In genomic region chr16:24910834-24911233, GRCm38 (mm10) we compare ENCODE assay signal across 10 mouse cellular contexts.
DNase-seq lines count a peak whose midpoint lies in the region; ATAC-seq and TF ChIP-seq lines count a peak whose summit lies in the region.
"Had no signal": no experiment of that assay in that cellular context is flagged by ENCODE, and none has a peak within 500 bp of the region (broad histone marks: within the 10 kb centered on the region; RNA-seq: fewer than 3 reads in every experiment).

No protein-coding gene starts in this region.

- no peak overlapping the region for H3K4me3 ChIP-seq in kidney, postnatal 0 days (replicated peaks; ENCODE audit: low read depth, low read length)
- H3K4me3 ChIP-seq: liver, embryonic 13.5 days had no signal

- no peak for ATAC-seq in kidney, postnatal 0 days (replicated peaks; ENCODE audit: low FRiP score, low read depth)
- ATAC-seq: hindbrain, embryonic 16.5 days had no signal

- DNase-seq in kidney, postnatal 0 days (ENCODE audit: low spot score): peak; percentile 61
- DNase-seq in kidney, adult 18-20 months: no peak
- DNase-seq in 3134 (ENCODE audit: extremely low read depth, insufficient read length, low spot score): peak; percentile 46
- DNase-seq in 416B (ENCODE audit: low read depth): peak; percentile 64
- DNase-seq in induced T-regulatory cell, adult 2 months (ENCODE audit: low read depth): peak; percentile 73
- no peak for DNase-seq in c-Kit-positive CD71-positive TER-119-positive erythroid progenitor cells, embryonic 14.5 days (ENCODE audit: low spot score)
- no peak for DNase-seq in frontal cortex, postnatal 36 days (ENCODE audit: low spot score in 2 of 2)
- DNase-seq: liver, embryonic 13.5 days; right cerebral cortex, postnatal 4 days had no signal

- no peaks in the 10 kb centered on the region for H3K4me1 ChIP-seq in kidney, postnatal 0 days (replicated peaks; ENCODE audit: insufficient read depth, low read length)
- H3K4me1 ChIP-seq: liver, embryonic 13.5 days had no signal

- no peak overlapping the region for H3K4me2 ChIP-seq in kidney, postnatal 0 days (ENCODE audit: low read length)
- H3K4me2 ChIP-seq: liver, embryonic 13.5 days had no signal

- H3K9me3 ChIP-seq in kidney, postnatal 0 days (replicated peaks; ENCODE audit: low read length): no peaks in the 10 kb centered on the region
- H3K9me3 ChIP-seq: liver, embryonic 13.5 days had no signal

- no peaks in the 10 kb centered on the region for H3K27me3 ChIP-seq in kidney, postnatal 0 days (ENCODE audit: insufficient read depth, low read length)
- H3K27me3 ChIP-seq: liver, embryonic 13.5 days had no signal

- no peaks in the 10 kb centered on the region for H3K36me3 ChIP-seq in kidney, postnatal 0 days (ENCODE audit: insufficient read depth, low read length)
- H3K36me3 ChIP-seq: liver, embryonic 13.5 days had no signal

- 42% methylated on average over 3 of the region's 3 CpGs for WGBS in kidney, postnatal 0 days

- no peak overlapping the region for H3K9ac ChIP-seq in kidney, postnatal 0 days (ENCODE audit: low read depth, low read length)
- H3K9ac ChIP-seq: liver, embryonic 13.5 days had no signal

- H3K27ac ChIP-seq in kidney, postnatal 0 days: no peak overlapping the region
- H3K27ac ChIP-seq: liver, embryonic 13.5 days had no signal

- peak; percentile 50 for TF ChIP-seq CTCF in kidney, postnatal 0 days (IDR thresholded peaks at IDR 0.05; ENCODE audit: low read depth)

Comparison
In these comparisons a context has a peak if more than half of its experiments do, and no peak if none do; other contexts are left out.
1. DNase-seq: peak in kidney, postnatal 0 days (single experiment), 3134 (single experiment), 416B (single experiment) and induced T-regulatory cell, adult 2 months (single experiment); none in kidney, adult 18-20 months (single experiment), c-Kit-positive CD71-positive TER-119-positive erythroid progenitor cells, embryonic 14.5 days (single experiment) and frontal cortex, postnatal 36 days (0 of 2).